ENCODE assay signal across 7 mouse cellular contexts in genomic region chr11:86787436-86787835, GRCm38 (mm10). TPM values are rescaled to one million over a fixed set of nuclear protein-coding genes. Genes with fewer than 3 reads are reported as not detected.
A peak's percentile ranks its signal among the peaks of the same experiment; 100 is the strongest.
DNase-seq lines count a peak whose midpoint lies in the region; ATAC-seq and TF ChIP-seq lines count a peak whose summit lies in the region.
"Not testable (repeated sequence)": the region's sequence is repeated elsewhere in the genome, so short reads cannot be mapped to it uniquely, and the experiment has no call there.

No protein-coding gene starts in this region.

- WGBS in heart, adult 2 months = 94% methylated on average over 5 of the region's 5 CpGs
- 96% methylated on average over 5 of the region's 5 CpGs for WGBS in kidney, postnatal 0 days

- DNase-seq in Patski (ENCODE audit: low read depth, low spot score); heart, adult 2 months; kidney, postnatal 0 days (ENCODE audit: low spot score); left cerebral cortex, adult 2 months (ENCODE audit: extremely low spot score in 1 of 2, low spot score in 2 of 2): not testable (repeated sequence)
- DNase-seq in lung, postnatal 14 days = peak; percentile 4
- peak; percentile 3 for DNase-seq in right cerebral cortex, postnatal 14 days
- peak; percentile 17 for DNase-seq in thymus, postnatal 4 days

- H3K4me1 ChIP-seq in heart, adult 2 months (ENCODE audit: control insufficient read depth, insufficient read depth, low read length); kidney, postnatal 0 days (replicated peaks; ENCODE audit: insufficient read depth, low read length): not testable (repeated sequence)

- peak; percentile 45 for TF ChIP-seq CTCF in Patski (IDR thresholded peaks at IDR 0.05)
- peak; percentile 52 for TF ChIP-seq CTCF in heart, adult 2 months (IDR thresholded peaks at IDR 0.05)
- TF ChIP-seq CTCF in kidney, postnatal 0 days (IDR thresholded peaks at IDR 0.05; ENCODE audit: low read depth) = peak; percentile 24; the same call in 1 of the 2 replicates
- TF ChIP-seq CTCF in left cerebral cortex, adult 2 months (IDR thresholded peaks at IDR 0.05) = peak; percentile 25

- TF ChIP-seq EP300 in heart, adult 2 months (IDR thresholded peaks at IDR 0.05; ENCODE audit: insufficient read depth, low read depth, low read length) = not testable (repeated sequence)

- not testable (repeated sequence) for ATAC-seq in Patski; kidney, postnatal 0 days (replicated peaks; ENCODE audit: low FRiP score, low read depth)

- not testable (repeated sequence) for H3K79me2 ChIP-seq in heart, adult 2 months (replicated peaks; ENCODE audit: control insufficient read depth, insufficient read depth, low read length)

- not testable (repeated sequence) for H3K4me2 ChIP-seq in kidney, postnatal 0 days (ENCODE audit: low read length)

- intact Hi-C loops in heart, adult 2 months (cut with DNase I) = not testable (repeated sequence)
- intact Hi-C loops in left cerebral cortex, adult 2 months (cut with DNase I) = loop anchor here (5.0 kb wide), 1 partner anchor 220 kb away; no protein-coding TSS in a partner anchor

- POLR2A ChIA-PET in Patski (lab: Charles Lee) = not testable (repeated sequence)

- not testable (repeated sequence) for H3K27ac ChIP-seq in heart, adult 2 months; kidney, postnatal 0 days; left cerebral cortex, adult 2 months

- not testable (repeated sequence) for H3K9ac ChIP-seq in heart, adult 2 months (ENCODE audit: low read depth, low read length); kidney, postnatal 0 days (ENCODE audit: low read depth, low read length)

- H3K27me3 ChIP-seq in Patski; heart, adult 2 months (ENCODE audit: control insufficient read depth, insufficient read depth, low read length); kidney, postnatal 0 days (ENCODE audit: insufficient read depth, low read length): not testable (repeated sequence)

- TF ChIP-seq POLR2A in heart, adult 2 months (IDR thresholded peaks at IDR 0.05; ENCODE audit: insufficient read depth, low read depth, low read length) = not testable (repeated sequence)

- CTCF ChIA-PET in Patski (lab: Charles Lee) = not testable (repeated sequence)

- H3K9me3 ChIP-seq in kidney, postnatal 0 days (replicated peaks; ENCODE audit: low read length) = not testable (repeated sequence)

- in situ Hi-C loops in Patski (cut with MboI; ENCODE audit: low pct_unique_long_range_greater_than_20kb) = loop anchor here (25.0 kb wide), 1 partner anchor 225 kb away; no protein-coding TSS in a partner anchor

- H3K36me3 ChIP-seq in heart, adult 2 months (ENCODE audit: control insufficient read depth, insufficient read depth, low read length) = not testable (repeated sequence)
- peaks cover 41% of the 10 kb centered on the region for H3K36me3 ChIP-seq in kidney, postnatal 0 days (ENCODE audit: insufficient read depth, low read length)

- not testable (repeated sequence) for H3K4me3 ChIP-seq in heart, adult 2 months; kidney, postnatal 0 days (replicated peaks; ENCODE audit: low read depth, low read length); left cerebral cortex, adult 2 months

RNA-seq across cellular contexts. Expression of gene Dhx40, which starts 20.1 kb away (rescaled TPM):
- 76.1 TPM for polyA plus RNA-seq in Patski (2021)
- total RNA-seq in heart, adult 2 months (2021) = 10 to 100 TPM; 13.8 to 18.1 TPM
- polyA plus RNA-seq in heart, adult 2 months (2012; rRNA removed) = 3.6 and 6.0 TPM in 2 replicates
- polyA plus RNA-seq in kidney, postnatal 0 days (2015; fragmentation: Nextera tagmentation; extraction: Ambion mirVana) = 30.7 and 33.3 TPM in 2 replicates
- 10 to 100 TPM; 17.3 to 19.3 TPM for total RNA-seq in left cerebral cortex, adult 2 months (2021)

RNA-seq across cellular contexts. Expression of gene Cltc, which starts 30.1 kb away (rescaled TPM):
- polyA plus RNA-seq in Patski (2021) = 301 TPM
- total RNA-seq in heart, adult 2 months (2021) = 100 to 1,000 TPM; 143 to 147 TPM
- polyA plus RNA-seq in heart, adult 2 months (2012; rRNA removed) = 63.2 and 101 TPM in 2 replicates
- 113 and 120 TPM in 2 replicates for polyA plus RNA-seq in kidney, postnatal 0 days (2015; fragmentation: Nextera tagmentation; extraction: Ambion mirVana)
- total RNA-seq in left cerebral cortex, adult 2 months (2021) = 100 to 1,000 TPM; 508 to 527 TPM
